Mouse (Mus musculus) forebrain, postnatal 0 days (tissue): ENCODE measurements around the gene Ormdl2. TPM values are rescaled to one million over a fixed set of nuclear protein-coding genes. Genes with fewer than 3 reads are reported as not detected.

Experiments
- ATAC-seq: fragments of 200-750 bp; cut with Nextera tagmentation; 2 replicates; pipeline ENCODE4 v1.8.0; 2017; ENCODE audit warnings: mild to moderate bottlenecking, moderate library complexity
- DNase-seq: peaks from one replicate; pipeline ENCODE4 v3.0.0-alpha.2; 2015
- H3K27ac ChIP-seq: fragments of 300-500 bp; sonication (generic); 2 replicates; pipeline ENCODE4 v1.5.1; 2014; ENCODE audit warnings: low read depth, mild to moderate bottlenecking, antibody characterized with exemption, low read length, moderate library complexity, mixed read lengths
- H3K27me3 ChIP-seq: fragments of 300-500 bp; sonication (generic); 2 replicates; pipeline ENCODE4 v1.6.1; 2014; ENCODE audit warnings: mild to moderate bottlenecking, low read length, mixed read lengths; ENCODE audit not compliant: insufficient read depth
- H3K36me3 ChIP-seq: fragments of 300-500 bp; sonication (generic); 2 replicates; pipeline ENCODE4 v1.6.1; 2014; ENCODE audit warnings: mild to moderate bottlenecking, moderate library complexity; ENCODE audit not compliant: insufficient read depth
- H3K4me1 ChIP-seq: fragments of 300-500 bp; sonication (generic); 2 replicates; pipeline ENCODE4 v1.6.1; 2014; ENCODE audit warnings: antibody characterized with exemption; ENCODE audit not compliant: insufficient read depth
- H3K4me2 ChIP-seq: fragments of 300-500 bp; sonication (generic); 2 replicates; pipeline ENCODE4 v1.6.1; 2014; ENCODE audit warnings: low read depth, mild to moderate bottlenecking, moderate library complexity
- H3K4me3 ChIP-seq: fragments of 300-500 bp; sonication (generic); 2 replicates; pipeline ENCODE4 v1.5.1; 2014; ENCODE audit warnings: low read depth, low read length, mixed read lengths
- H3K9ac ChIP-seq: fragments of 300-500 bp; sonication (generic); 2 replicates; pipeline ENCODE4 v1.6.1; 2014; ENCODE audit warnings: mild to moderate bottlenecking
- H3K9me3 ChIP-seq: fragments of 300-500 bp; sonication (generic); 2 replicates; pipeline ENCODE4 v1.6.1; 2016; ENCODE audit warnings: low read length
- CTCF ChIP-seq: sonication (generic); IDR thresholded peaks from 2 replicates; pipeline ENCODE4 v1.5.1; 2016; ENCODE audit warnings: antibody characterized with exemption, control low read depth, low read depth
- WGBS: fragments of 180-500 bp; shearing (Covaris S2); extraction: QIAGEN DNeasy Blood & Tissue Kit; methylation state at CpG from one replicate; pipeline ENCODE4 v1.1.7; 2014; 5-methylcytosine and 5-hydroxymethylcytosine counted together
- polyA plus RNA-seq: library from polyadenylated mRNA; unstranded; fragments of >200 nt; fragmentation: Nextera tagmentation; extraction: Ambion mirVana; gene quantifications from 2 replicates; pipeline ENCODE4 v1.2.1, GENCODE M21; 2015
- total RNA-seq: library from RNA; depleted of rRNA; stranded (reverse); fragments of >200 nt; gene quantifications from 2 replicates; pipeline ENCODE4 v1.2.3, GENCODE M21; 2014

The Ormdl2 gene
- total and polyA plus RNA-seq, 2 experiments from 2014 or later, result 8.3 to 16.1 TPM

GRCm38 (mm10) chr10:128795581-128795980 lies 25.9 kb downstream of the Ormdl2 start:
- 87% methylated on average over 3 of the region's 3 CpGs for WGBS
- Histone ChIP-seq H3K4me2 (no peak overlapping the region), H3K4me3 (no peak overlapping the region), H3K9ac (no peak overlapping the region), H3K36me3 (no peaks in the 10 kb centered on the region), H3K4me1 (no peaks in the 10 kb centered on the region), H3K9me3 (no peaks in the 10 kb centered on the region), H3K27ac (no peak overlapping the region), H3K27me3 (no peaks in the 10 kb centered on the region)
- DNase-seq (no peak), ATAC-seq (no peak)
- no peak for TF ChIP-seq CTCF

GRCm38 (mm10) chr10:128794391-128794790 lies 27.1 kb downstream of the Ormdl2 start:
- Histone ChIP-seq H3K9ac (no peak overlapping the region), H3K27ac (no peak overlapping the region), H3K36me3 (no peaks in the 10 kb centered on the region), H3K9me3 (no peaks in the 10 kb centered on the region), H3K4me3 (no peak overlapping the region), H3K27me3 (no peaks in the 10 kb centered on the region), H3K4me1 (no peaks in the 10 kb centered on the region), H3K4me2 (no peak overlapping the region)
- no peak for TF ChIP-seq CTCF
- WGBS, result 92% methylated on average over 5 of the region's 5 CpGs
- DNase-seq (no peak), ATAC-seq (no peak)

GRCm38 (mm10) chr10:128793258-128793657 lies 28.2 kb downstream of the Ormdl2 start:
- no peak overlapping the region for H3K4me3 ChIP-seq
- H3K27me3 ChIP-seq, result no peaks in the 10 kb centered on the region

GRCm38 (mm10) chr10:128792041-128792440 lies 29.4 kb downstream of the Ormdl2 start:
- no peak for ATAC-seq
- no peaks in the 10 kb centered on the region for H3K9me3 ChIP-seq
- DNase-seq, result no peak
- H3K4me1 ChIP-seq, result no peaks in the 10 kb centered on the region
- no peak overlapping the region for H3K4me3 ChIP-seq
- H3K36me3 ChIP-seq, result no peaks in the 10 kb centered on the region
- H3K27ac ChIP-seq, result no peak overlapping the region
- H3K27me3 ChIP-seq, result no peaks in the 10 kb centered on the region
- no peak overlapping the region for H3K4me2 ChIP-seq
- no peak for TF ChIP-seq CTCF
- no peak overlapping the region for H3K9ac ChIP-seq

More at GRCm38 (mm10) chr10:128793258-128793657, 28.2 kb downstream of the Ormdl2 start:
- TF ChIP-seq CTCF, result no peak
- H3K4me1 ChIP-seq, result no peaks in the 10 kb centered on the region
- H3K36me3 ChIP-seq, result no peaks in the 10 kb centered on the region
- 93% methylated on average over 1 of the region's 1 CpGs for WGBS
- no peak overlapping the region for H3K4me2 ChIP-seq
- DNase-seq, result no peak
- H3K9me3 ChIP-seq, result no peaks in the 10 kb centered on the region
- no peak overlapping the region for H3K9ac ChIP-seq
- no peak overlapping the region for H3K27ac ChIP-seq
- no peak for ATAC-seq

- no peaks in the 10 kb centered on the region for H3K27me3 ChIP-seq
- no peak within 1 kb of the TSS for H3K9ac ChIP-seq
- no peaks in the 10 kb centered on the region for H3K4me1 ChIP-seq
- no peak for ATAC-seq
- no peaks in the 10 kb centered on the region for H3K9me3 ChIP-seq
- no peak for TF ChIP-seq CTCF
- H3K27ac ChIP-seq, result no peak within 1 kb of the TSS
- no peaks in the 10 kb centered on the region for H3K36me3 ChIP-seq
- H3K4me3 ChIP-seq, result no peak within 1 kb of the TSS
- H3K4me2 ChIP-seq, result no peak within 1 kb of the TSS
- DNase-seq, result no peak
- 67% methylated on average over 7 of the region's 7 CpGs for WGBS
Observed at GRCm38 (mm10) chr10:128790398-128791124, 30.9 kb downstream of the Ormdl2 start, which contains the start of gene Mmp19. Gene Mmp19, plus strand, starts transcription at chr10:128790910.

GRCm38 (mm10) chr10:128780200-128780599 lies 41.2 kb downstream of the Ormdl2 start:
- Histone ChIP-seq H3K4me1 (no peaks in the 10 kb centered on the region), H3K4me2 (no peak overlapping the region), H3K9ac (no peak overlapping the region), H3K4me3 (no peak overlapping the region), H3K36me3 (no peaks in the 10 kb centered on the region), H3K9me3 (peaks cover 3% of the 10 kb centered on the region; the same call in 1 of the 2 replicates), H3K27me3 (no peaks in the 10 kb centered on the region), H3K27ac (no peak overlapping the region)
- ATAC-seq (no peak), DNase-seq (no peak)
- no peak for TF ChIP-seq CTCF
- 95% methylated on average over 1 of the region's 1 CpGs for WGBS

- TF ChIP-seq CTCF, result no peak
- Histone ChIP-seq H3K4me2 (no peak overlapping the region), H3K27me3 (no peaks in the 10 kb centered on the region), H3K4me3 (no peak overlapping the region), H3K9me3 (peaks cover 3% of the 10 kb centered on the region; the same call in 1 of the 2 replicates), H3K36me3 (no peaks in the 10 kb centered on the region), H3K9ac (no peak overlapping the region), H3K4me1 (no peaks in the 10 kb centered on the region), H3K27ac (no peak overlapping the region)
- 39% methylated on average over 8 of the region's 8 CpGs for WGBS
- DNase-seq (no peak), ATAC-seq (no peak)
Observed at GRCm38 (mm10) chr10:128779011-128779795, 42.2 kb downstream of the Ormdl2 start.
